Mouse (Mus musculus): ENCODE data around the gene Cfap69. TPM values are rescaled to one million over a fixed set of nuclear protein-coding genes. Genes with fewer than 3 reads are reported as not detected.

Gene Cfap69
- total and polyA plus RNA-seq, 2 experiments from 2014 or later = 0.95 to 1.0 TPM

DNA sequence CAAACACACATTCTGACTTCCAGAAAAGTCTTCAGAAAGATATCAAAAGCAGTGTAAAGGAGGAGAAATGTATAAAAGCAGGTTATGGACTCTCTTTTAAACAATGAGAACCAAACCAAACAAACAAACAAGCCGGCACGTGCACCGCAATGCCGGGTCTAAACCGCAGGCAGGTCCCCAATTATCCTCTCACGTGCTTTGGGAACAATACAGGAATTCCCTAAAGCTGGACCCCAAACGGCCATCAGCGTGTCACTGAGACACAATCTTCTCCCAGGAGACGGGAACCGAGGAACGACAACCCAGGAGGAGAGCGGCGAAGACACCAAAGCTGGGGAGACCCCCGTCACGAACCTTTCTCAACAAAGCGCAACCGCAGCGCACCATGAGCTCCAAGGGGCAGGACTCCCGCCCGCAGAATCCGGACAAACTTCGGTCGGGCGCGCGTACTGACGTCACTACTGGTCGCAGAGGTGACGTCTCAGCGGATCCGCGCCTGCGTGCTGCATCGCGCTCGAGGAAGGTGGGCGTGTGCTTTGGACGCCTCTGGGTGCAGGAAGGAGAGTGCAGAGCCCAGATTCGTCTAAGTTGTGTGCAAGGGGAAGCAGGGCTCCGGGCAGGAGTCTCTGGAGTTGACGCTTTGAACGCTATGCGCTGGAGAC is 104.8 kb downstream of the Cfap69 start, which contains the start of gene Gtpbp10:
TSS of gene Gtpbp10 (minus strand) at position 460 of the 662 bp plus-strand sequence.
- peak within 1 kb of the TSS; percentile 93 for H3K4me3 ChIP-seq (ENCODE audit: low read depth, low read length)
- 0 out of 2 replicates have a peak, but pooled peaks cover 19% of the 10 kb centered on the region for H3K4me1 ChIP-seq (ENCODE audit: control insufficient read depth, insufficient read depth)
- peak within 1 kb of the TSS; percentile 81 for H3K9ac ChIP-seq (replicated peaks; ENCODE audit: low read depth, low read length)
- peaks cover 7% of the 10 kb centered on the region for H3K36me3 ChIP-seq (replicated peaks; ENCODE audit: control insufficient read depth, insufficient read depth, low read length)
- DNase-seq (ENCODE audit: low spot score) (peak; percentile 90), ATAC-seq (ENCODE audit: insufficient read depth, low read depth) (peak; percentile 100)
- H3K4me2 ChIP-seq (ENCODE audit: low read depth, low read length) = peak within 1 kb of the TSS; percentile 85
- H3K27me3 ChIP-seq (ENCODE audit: control insufficient read depth, insufficient read depth, low read length) = no peaks in the 10 kb centered on the region
- H3K27ac ChIP-seq (ENCODE audit: low read depth) = peak within 1 kb of the TSS; percentile 76
- no peaks in the 10 kb centered on the region for H3K9me3 ChIP-seq (replicated peaks; ENCODE audit: control insufficient read depth, low read length)
- WGBS = under 1% methylated on average over 43 of the region's 43 CpGs
- no peak for TF ChIP-seq CTCF (IDR thresholded peaks at IDR 0.05; ENCODE audit: low read depth)
- no peak for TF ChIP-seq EP300 (IDR thresholded peaks at IDR 0.05; ENCODE audit: low read depth)

DNA sequence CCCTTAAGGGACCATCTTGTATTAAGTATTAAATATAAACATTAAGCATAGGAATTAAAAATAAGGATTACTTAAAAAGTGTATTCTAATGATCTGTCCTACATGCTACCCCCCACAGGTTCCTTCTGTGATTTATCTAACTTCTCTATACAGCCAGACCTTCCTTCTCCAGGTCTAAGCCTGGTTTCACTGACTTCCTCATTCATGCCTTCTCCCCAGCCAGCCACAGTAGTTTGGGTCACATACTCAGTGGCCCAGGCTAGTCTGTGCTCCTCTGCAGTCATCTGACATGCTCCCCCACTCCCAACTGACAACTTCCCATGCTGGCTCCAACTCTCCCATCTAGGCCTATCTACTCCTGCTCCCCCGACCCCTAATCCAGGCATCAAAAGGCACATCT is 112.9 kb downstream of the Cfap69 start:
- Histone ChIP-seq H3K36me3 (replicated peaks; ENCODE audit: control insufficient read depth, insufficient read depth, low read length) (peaks cover 50% of the 10 kb centered on the region), H3K4me3 (ENCODE audit: low read depth, low read length) (no peak overlapping the region), H3K27ac (ENCODE audit: low read depth) (no peak overlapping the region), H3K27me3 (ENCODE audit: control insufficient read depth, insufficient read depth, low read length) (no peaks in the 10 kb centered on the region), H3K9me3 (replicated peaks; ENCODE audit: control insufficient read depth, low read length) (no peaks in the 10 kb centered on the region), H3K4me2 (ENCODE audit: low read depth, low read length) (no peak overlapping the region), H3K4me1 (ENCODE audit: control insufficient read depth, insufficient read depth) (no peaks in the 10 kb centered on the region), H3K9ac (replicated peaks; ENCODE audit: low read depth, low read length) (no peak overlapping the region)
- 79% methylated on average over 1 of the region's 1 CpGs for WGBS
- ATAC-seq (ENCODE audit: insufficient read depth, low read depth) (no peak), DNase-seq (ENCODE audit: low spot score) (no peak)
- no peak for TF ChIP-seq CTCF (IDR thresholded peaks at IDR 0.05; ENCODE audit: low read depth)
- no peak for TF ChIP-seq EP300 (IDR thresholded peaks at IDR 0.05; ENCODE audit: low read depth)

DNA sequence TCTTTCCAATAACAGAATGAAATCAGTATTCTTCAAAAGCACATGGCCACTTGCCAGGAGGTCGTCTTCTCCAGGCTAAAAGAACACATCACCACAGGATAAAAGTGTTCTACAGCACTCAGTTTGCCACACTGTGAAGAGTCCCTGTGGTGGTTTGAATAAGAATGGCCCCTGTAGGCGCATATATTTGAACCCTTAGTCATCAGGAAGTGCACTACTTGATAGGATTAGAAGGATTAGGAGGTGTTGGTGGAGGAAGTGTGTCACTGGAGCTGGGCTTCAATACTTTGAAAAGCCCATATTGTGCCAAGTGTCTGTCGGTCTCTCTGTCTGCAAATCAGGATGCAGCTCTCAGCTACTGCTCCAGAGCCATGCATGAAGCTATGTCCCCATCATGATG is 123.7 kb downstream of the Cfap69 start:
- no peak overlapping the region for H3K4me3 ChIP-seq (ENCODE audit: low read depth, low read length)
- no peak overlapping the region for H3K9ac ChIP-seq (replicated peaks; ENCODE audit: low read depth, low read length)
- 52% methylated on average over 3 of the region's 3 CpGs for WGBS
- no peaks in the 10 kb centered on the region for H3K9me3 ChIP-seq (replicated peaks; ENCODE audit: control insufficient read depth, low read length)
- ATAC-seq (ENCODE audit: insufficient read depth, low read depth) (no peak), DNase-seq (ENCODE audit: low spot score) (no peak)
- H3K27me3 ChIP-seq (ENCODE audit: control insufficient read depth, insufficient read depth, low read length) = no peaks in the 10 kb centered on the region
- H3K27ac ChIP-seq (ENCODE audit: low read depth) = no peak overlapping the region
- H3K36me3 ChIP-seq (replicated peaks; ENCODE audit: control insufficient read depth, insufficient read depth, low read length) = peaks cover 51% of the 10 kb centered on the region
- TF ChIP-seq EP300 (IDR thresholded peaks at IDR 0.05; ENCODE audit: low read depth) (no peak), CTCF (IDR thresholded peaks at IDR 0.05; ENCODE audit: low read depth) (no peak)
- H3K4me1 ChIP-seq (ENCODE audit: control insufficient read depth, insufficient read depth) = no peaks in the 10 kb centered on the region
- H3K4me2 ChIP-seq (ENCODE audit: low read depth, low read length) = no peak overlapping the region

DNA sequence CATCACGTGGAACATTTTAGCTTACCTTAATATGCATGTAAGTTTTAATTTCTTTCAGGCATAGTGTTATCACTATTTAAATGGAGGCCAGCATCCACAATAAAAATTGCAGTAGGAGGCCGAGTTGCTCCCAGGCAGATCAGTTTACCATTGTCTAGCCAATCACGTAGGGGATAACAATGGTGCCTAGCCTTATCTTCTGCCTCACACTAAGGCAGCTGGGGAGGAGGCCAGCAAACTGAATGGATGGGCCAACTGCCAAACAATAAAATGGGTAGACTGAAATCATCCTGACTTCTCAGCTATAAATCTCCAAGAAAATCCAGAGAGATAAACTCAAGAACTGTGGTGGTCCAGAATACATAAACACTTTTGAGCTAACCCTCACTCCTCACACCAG is 124.3 kb downstream of the Cfap69 start:
- 61% methylated on average over 3 of the region's 3 CpGs for WGBS
- no peak for ATAC-seq (ENCODE audit: insufficient read depth, low read depth)
- Histone ChIP-seq H3K4me3 (ENCODE audit: low read depth, low read length) (no peak overlapping the region), H3K4me1 (ENCODE audit: control insufficient read depth, insufficient read depth) (no peaks in the 10 kb centered on the region), H3K4me2 (ENCODE audit: low read depth, low read length) (no peak overlapping the region), H3K27ac (ENCODE audit: low read depth) (no peak overlapping the region), H3K36me3 (replicated peaks; ENCODE audit: control insufficient read depth, insufficient read depth, low read length) (peaks cover 49% of the 10 kb centered on the region), H3K27me3 (ENCODE audit: control insufficient read depth, insufficient read depth, low read length) (no peaks in the 10 kb centered on the region), H3K9ac (replicated peaks; ENCODE audit: low read depth, low read length) (no peak overlapping the region), H3K9me3 (replicated peaks; ENCODE audit: control insufficient read depth, low read length) (no peaks in the 10 kb centered on the region)
- DNase-seq (ENCODE audit: low spot score) = no peak
- TF ChIP-seq CTCF (IDR thresholded peaks at IDR 0.05; ENCODE audit: low read depth) = no peak
- no peak for TF ChIP-seq EP300 (IDR thresholded peaks at IDR 0.05; ENCODE audit: low read depth)

DNA sequence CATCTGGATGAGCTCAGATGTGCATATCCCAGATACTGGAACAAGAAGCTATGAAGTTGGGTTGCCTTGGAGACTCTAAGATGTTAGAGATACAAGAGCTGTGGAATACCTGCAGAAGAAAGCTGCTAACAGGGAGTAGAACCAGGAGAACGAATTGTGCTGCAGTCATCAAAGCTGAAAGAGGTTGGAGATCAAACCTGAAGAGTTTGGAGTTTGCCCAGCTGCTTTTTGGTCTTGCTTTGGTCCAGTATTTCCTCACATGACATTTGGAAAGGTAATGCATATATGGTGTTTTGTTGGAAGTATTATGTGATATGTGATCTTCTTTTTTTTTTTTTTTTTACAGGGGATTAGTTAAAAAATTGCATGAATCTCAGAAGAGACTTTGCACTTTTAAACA is 127.9 kb downstream of the Cfap69 start:
- Histone ChIP-seq H3K4me1 (ENCODE audit: control insufficient read depth, insufficient read depth) (no peaks in the 10 kb centered on the region), H3K27ac (ENCODE audit: low read depth) (no peak overlapping the region), H3K4me3 (ENCODE audit: low read depth, low read length) (no peak overlapping the region), H3K4me2 (ENCODE audit: low read depth, low read length) (no peak overlapping the region), H3K9me3 (replicated peaks; ENCODE audit: control insufficient read depth, low read length) (no peaks in the 10 kb centered on the region), H3K27me3 (ENCODE audit: control insufficient read depth, insufficient read depth, low read length) (no peaks in the 10 kb centered on the region), H3K36me3 (replicated peaks; ENCODE audit: control insufficient read depth, insufficient read depth, low read length) (peaks cover 17% of the 10 kb centered on the region), H3K9ac (replicated peaks; ENCODE audit: low read depth, low read length) (no peak overlapping the region)
- TF ChIP-seq CTCF (IDR thresholded peaks at IDR 0.05; ENCODE audit: low read depth) (no peak), EP300 (IDR thresholded peaks at IDR 0.05; ENCODE audit: low read depth) (no peak)
- no peak for DNase-seq (ENCODE audit: low spot score)
- no peak for ATAC-seq (ENCODE audit: insufficient read depth, low read depth)
- WGBS = 88% methylated on average over 1 of the region's 1 CpGs
